Mouse (Mus musculus) C2C12 (cell line): ENCODE data around the gene Acox3. TPM values are rescaled to one million over a fixed set of nuclear protein-coding genes. Genes with fewer than 3 reads are reported as not detected.

Experiments
- H3K27me3 ChIP-seq: one replicate; pipeline ENCODE4 v1.6.1; 2011; ENCODE audit not compliant: control insufficient read depth, insufficient read depth, insufficient read length
- H3K36me3 ChIP-seq: one replicate; pipeline ENCODE4 v1.6.1; 2011; ENCODE audit not compliant: control insufficient read depth, insufficient read depth
- H3K4me3 ChIP-seq: one replicate; pipeline ENCODE4 v1.5.1; 2011; ENCODE audit warnings: mild to moderate bottlenecking, control low read depth; ENCODE audit not compliant: poor library complexity, insufficient read depth, severe bottlenecking
- H3K79me2 ChIP-seq: one replicate; pipeline ENCODE4 v1.6.1; 2011; ENCODE audit not compliant: control insufficient read depth, insufficient read depth
- H3K79me3 ChIP-seq: one replicate; pipeline ENCODE4 v1.6.1; 2011; ENCODE audit warnings: low read depth, control low read depth
- H3ac ChIP-seq: one replicate; pipeline ENCODE3; 2011; ENCODE audit warnings: low read depth; ENCODE audit not compliant: control insufficient read depth, insufficient read length
- CEBPB ChIP-seq: IDR thresholded peaks from one replicate; pipeline ENCODE4 v1.6.1; 2011; ENCODE audit warnings: low read depth, mild to moderate bottlenecking, control low read depth, moderate library complexity
- CTCF ChIP-seq: IDR thresholded peaks from one replicate; pipeline ENCODE4 v1.5.1; 2011; ENCODE audit not compliant: control insufficient read depth, insufficient read depth, insufficient read length
- FOSL1 ChIP-seq: IDR thresholded peaks from one replicate; pipeline ENCODE4 v1.8.0; 2011; ENCODE audit warnings: mild to moderate bottlenecking, low read length; ENCODE audit not compliant: poor library complexity, insufficient read depth, severe bottlenecking
- MAX ChIP-seq: IDR thresholded peaks from one replicate; pipeline ENCODE4 v1.6.1; 2011; ENCODE audit warnings: mild to moderate bottlenecking, control low read depth
- MYOD1 ChIP-seq: IDR thresholded peaks from one replicate; pipeline ENCODE4 v1.6.1; 2011; ENCODE audit warnings: low read depth; ENCODE audit not compliant: control insufficient read depth, insufficient read length
- MYOG ChIP-seq: IDR thresholded peaks from one replicate; pipeline ENCODE4 v1.6.1; 2011; ENCODE audit not compliant: control insufficient read depth, insufficient read length; ENCODE audit errors: extremely low read depth
- USF1 ChIP-seq: IDR thresholded peaks from one replicate; pipeline ENCODE4 v1.6.1; 2011; ENCODE audit warnings: low read depth, mild to moderate bottlenecking, control low read depth, moderate library complexity
- polyA plus RNA-seq: library from polyadenylated mRNA; unstranded; fragments of >200 nt; fragmentation: generic; extraction: Trizol; gene quantifications from one replicate; pipeline ENCODE4 v1.2.1, GENCODE M21; 2012; ENCODE audit warnings: missing spikeins

Acox3 gene
- polyA plus RNA-seq, 1 experiment = 8.6 TPM

DNA sequence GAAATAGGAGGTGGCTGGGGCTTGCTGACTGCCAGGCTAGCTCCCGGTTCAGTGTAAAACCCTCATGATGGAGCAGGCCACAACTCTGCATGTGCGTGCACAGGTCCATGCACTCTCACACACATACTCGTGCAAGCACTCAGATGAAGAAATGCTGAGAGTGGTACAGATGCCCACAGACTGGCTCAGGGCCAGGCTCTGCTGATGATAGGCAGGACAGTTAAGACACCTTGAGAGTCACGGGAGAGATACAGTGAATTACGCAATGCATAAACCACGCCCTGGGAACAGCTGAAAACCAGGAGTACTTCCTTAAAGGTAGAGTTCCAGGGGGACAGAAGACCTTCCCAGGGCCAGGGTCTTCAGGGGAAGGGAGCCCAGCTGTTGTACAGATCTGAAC lies 11.3 kb upstream of the Acox3 start:
- Histone ChIP-seq H3K27me3 (no peaks in the 10 kb centered on the region), H3ac (no peak overlapping the region), H3K79me3 (peaks cover 11% of the 10 kb centered on the region), H3K36me3 (peaks cover 52% of the 10 kb centered on the region), H3K4me3 (no peak overlapping the region), H3K79me2 (peaks cover 19% of the 10 kb centered on the region)
- peak; percentile 23 for TF ChIP-seq CEBPB
- TF ChIP-seq USF1 = no peak
- TF ChIP-seq MAX = no peak
- TF ChIP-seq FOSL1 = no peak
- no peak for TF ChIP-seq CTCF
- no peak for TF ChIP-seq MYOG
- TF ChIP-seq MYOD1 = no peak

DNA sequence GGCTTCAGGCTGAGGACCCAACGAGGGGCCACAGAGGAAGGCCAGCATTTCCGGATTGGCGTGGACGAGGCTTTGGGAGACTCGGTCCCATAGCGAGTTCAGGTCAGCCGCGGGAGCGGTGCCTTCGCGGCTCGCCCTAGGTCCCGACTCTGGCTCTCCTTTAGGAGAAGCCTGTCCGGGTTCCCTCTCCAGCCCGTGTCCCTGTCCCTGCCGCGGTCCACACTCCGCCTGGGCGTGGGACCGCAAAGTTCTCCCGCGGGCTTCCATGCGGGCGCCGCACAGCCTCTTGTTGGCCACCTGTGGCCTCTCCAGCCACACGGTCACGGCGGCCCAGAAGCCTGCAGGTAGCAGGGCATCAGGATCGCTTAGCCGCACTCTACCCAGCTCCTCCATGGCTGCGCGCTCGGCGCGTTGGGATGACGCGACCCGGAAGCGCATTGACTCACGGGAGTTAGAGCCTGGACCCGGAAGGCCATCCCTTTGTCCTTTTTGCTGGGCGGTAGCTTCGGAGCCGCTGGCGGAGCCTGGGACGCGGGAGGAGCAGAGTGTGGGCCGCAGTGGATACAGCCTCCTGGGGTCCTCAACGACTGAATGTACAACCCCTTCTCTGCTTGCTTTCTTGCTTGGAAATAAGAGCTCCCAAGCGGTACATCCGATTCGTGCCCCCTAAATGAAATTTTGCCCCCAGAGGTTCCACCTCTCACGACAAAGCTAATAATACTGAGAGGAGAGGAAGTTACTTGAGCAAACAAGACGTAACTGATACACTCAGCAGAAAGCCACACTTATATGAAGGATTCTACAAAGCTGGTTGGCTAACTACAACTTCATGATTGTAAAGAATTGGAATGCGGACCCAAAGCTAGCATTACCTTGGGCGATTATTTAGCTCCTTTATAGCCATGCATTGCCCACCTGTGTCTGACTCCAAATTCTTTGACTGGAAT lies 7.9 kb upstream of the Acox3 start, which contains the start of gene Trmt44:
TSS of gene Trmt44 (minus strand) at position 418 of the 947 bp plus-strand sequence.
- Histone ChIP-seq H3K36me3 (peaks cover 27% of the 10 kb centered on the region), H3K79me2 (peaks cover 19% of the 10 kb centered on the region), H3K4me3 (peak within 1 kb of the TSS; percentile 96), H3K79me3 (peaks cover 11% of the 10 kb centered on the region), H3K27me3 (no peaks in the 10 kb centered on the region), H3ac (peak within 1 kb of the TSS; percentile 93)
- TF ChIP-seq MAX (peak; percentile 64), FOSL1 (no peak), MYOG (no peak), CEBPB (no peak)

DNA sequence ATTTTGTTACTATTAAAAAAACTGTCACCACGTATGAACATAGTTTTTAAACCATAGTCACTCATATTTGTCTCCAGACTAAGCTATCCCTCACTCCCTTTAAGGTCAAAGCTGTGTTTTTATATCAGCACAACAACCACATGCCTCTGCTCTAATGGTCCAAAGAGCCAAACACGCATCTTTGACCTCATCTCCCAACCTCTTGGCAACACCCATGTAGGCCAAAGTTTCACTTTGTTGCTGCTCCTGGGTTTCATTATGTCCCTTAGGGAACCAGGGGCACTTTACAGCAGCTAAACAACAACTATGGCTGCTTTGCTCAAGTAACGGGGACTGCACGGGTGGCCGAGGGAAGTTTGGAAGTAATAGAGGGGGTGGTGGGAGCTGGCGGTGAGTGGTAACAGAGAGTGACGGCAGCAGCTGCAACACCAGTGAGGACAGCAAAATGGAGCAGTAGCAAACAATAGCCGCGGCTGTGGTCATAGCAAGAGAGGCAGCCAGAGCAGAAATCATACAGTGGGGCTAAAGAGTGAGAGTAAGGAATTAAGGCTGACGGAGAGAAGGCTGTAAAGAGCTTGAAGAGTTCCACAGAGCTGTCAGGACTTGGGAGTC lies 6.3 kb upstream of the Acox3 start:
- TF ChIP-seq CEBPB = no peak
- TF ChIP-seq MYOD1 = peak; percentile 94

DNA sequence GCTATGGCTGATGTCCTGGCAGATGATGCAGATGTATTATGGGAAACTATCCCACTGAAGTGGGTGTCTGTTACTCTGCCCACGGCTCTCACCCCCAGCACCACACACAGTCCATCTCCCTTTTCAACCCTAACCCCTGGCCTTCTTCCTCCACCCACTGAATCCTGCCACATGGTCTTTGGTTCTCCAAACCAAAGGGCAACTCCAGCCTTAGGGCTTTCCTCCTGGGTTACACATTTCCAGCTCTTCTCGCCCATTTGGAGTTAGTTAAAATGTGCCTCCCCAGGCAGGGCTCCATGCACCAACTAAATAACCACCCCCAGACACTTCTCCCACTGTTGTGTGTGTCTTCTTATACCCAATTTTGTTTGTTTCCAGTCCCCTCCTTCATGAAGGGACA lies 4.4 kb upstream of the Acox3 start:
- Histone ChIP-seq H3ac (no peak overlapping the region), H3K79me3 (peaks cover 11% of the 10 kb centered on the region), H3K27me3 (no peaks in the 10 kb centered on the region), H3K4me3 (no peak overlapping the region), H3K79me2 (peaks cover 14% of the 10 kb centered on the region), H3K36me3 (peaks cover 1% of the 10 kb centered on the region)
- TF ChIP-seq MYOD1 = no peak
- TF ChIP-seq MYOG = no peak

More for the DNA sequence above, 6.3 kb upstream of the Acox3 start:
- Histone ChIP-seq H3ac (no peak overlapping the region), H3K27me3 (no peaks in the 10 kb centered on the region), H3K79me2 (peaks cover 19% of the 10 kb centered on the region), H3K36me3 (peaks cover 18% of the 10 kb centered on the region), H3K79me3 (peaks cover 11% of the 10 kb centered on the region), H3K4me3 (no peak overlapping the region)

DNA sequence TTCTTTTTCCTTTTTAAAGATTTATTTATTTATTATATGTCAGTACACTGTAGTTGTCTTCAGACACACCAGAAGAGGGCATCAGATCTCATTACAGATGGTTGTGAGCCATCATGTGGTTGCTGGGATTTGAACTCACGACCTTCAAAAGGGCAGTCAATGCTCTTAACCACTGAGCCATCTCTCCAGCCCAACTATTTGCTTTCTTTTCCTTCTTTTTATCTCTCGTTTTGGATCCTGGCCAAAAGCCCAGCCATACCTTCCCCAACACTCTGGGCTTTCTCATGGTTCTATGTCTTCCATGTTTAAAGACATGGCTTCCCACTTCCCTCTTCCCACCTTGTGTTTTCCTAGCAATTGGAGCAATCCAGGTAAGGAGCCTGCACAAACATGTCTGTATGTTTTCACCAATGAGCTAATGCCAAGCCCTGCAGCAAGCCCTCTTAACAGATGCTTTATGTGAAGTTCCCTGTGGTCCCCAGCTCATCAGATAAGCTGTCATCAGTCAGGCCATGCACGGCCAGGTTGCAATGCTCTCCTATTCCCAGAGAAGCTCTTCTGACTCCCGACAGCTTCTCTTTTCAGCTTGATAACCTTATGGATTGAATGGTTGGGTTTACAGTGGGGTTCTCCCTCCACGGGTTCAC lies 3.5 kb upstream of the Acox3 start:
- Histone ChIP-seq H3K27me3 (no peaks in the 10 kb centered on the region), H3K79me3 (peaks cover 5% of the 10 kb centered on the region), H3ac (no peak overlapping the region), H3K36me3 (no peaks in the 10 kb centered on the region), H3K79me2 (peaks cover 5% of the 10 kb centered on the region), H3K4me3 (no peak overlapping the region)
- TF ChIP-seq MAX (no peak), FOSL1 (no peak), CEBPB (no peak), CTCF (no peak), MYOG (no peak), MYOD1 (no peak), USF1 (no peak)
